Comparison of ENCODE assay signal across 18 mouse cellular contexts in the genomic region with DNA sequence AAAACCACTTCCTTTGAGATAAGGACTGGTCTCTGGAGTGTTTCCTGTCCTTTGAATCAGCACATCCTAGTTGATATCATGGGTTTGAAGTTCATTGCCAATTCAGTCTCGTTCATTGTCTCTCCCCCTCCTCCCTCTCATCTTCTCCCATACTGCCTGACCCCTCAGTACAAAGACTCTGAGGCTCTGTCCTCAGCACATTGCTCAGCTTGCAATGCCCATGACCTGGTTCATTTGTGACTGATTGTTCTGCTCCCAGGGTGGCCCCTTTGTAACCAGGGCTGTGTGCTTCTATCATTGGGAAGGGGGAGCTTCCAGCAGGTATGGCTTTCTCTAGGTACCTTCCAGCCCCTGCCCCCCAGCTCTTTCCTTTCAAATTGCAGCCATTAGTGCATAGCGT.
DNase-seq lines count a peak whose midpoint lies in the region; ATAC-seq and TF ChIP-seq lines count a peak whose summit lies in the region.
"Had no signal": no experiment of that assay in that cellular context is flagged by ENCODE, and none has a peak within 500 bp of the region (broad histone marks: within the 10 kb centered on the region; RNA-seq: fewer than 3 reads in every experiment).

No protein-coding gene starts in this region.

- 56% methylated on average over 2 of the region's 2 CpGs for WGBS in forebrain, embryonic 14.5 days
- 57% methylated on average over 2 of the region's 2 CpGs for WGBS in forebrain, embryonic 16.5 days
- 53% methylated on average over 2 of the region's 2 CpGs for WGBS in midbrain, embryonic 15.5 days
- WGBS in midbrain, postnatal 0 days = 45% methylated on average over 2 of the region's 2 CpGs

- no peak for TF ChIP-seq CTCF in midbrain, postnatal 0 days (IDR thresholded peaks at IDR 0.05)

- no peaks in the 10 kb centered on the region for H3K36me3 ChIP-seq in forebrain, embryonic 14.5 days (ENCODE audit: control insufficient read depth, insufficient read depth, low read length)
- no peaks in the 10 kb centered on the region for H3K36me3 ChIP-seq in forebrain, embryonic 16.5 days (ENCODE audit: control insufficient read depth, insufficient read depth)
- no peaks in the 10 kb centered on the region for H3K36me3 ChIP-seq in midbrain, embryonic 15.5 days (replicated peaks)
- no peaks in the 10 kb centered on the region for H3K36me3 ChIP-seq in midbrain, postnatal 0 days (ENCODE audit: insufficient read depth, low read length)
- H3K36me3 ChIP-seq: embryonic facial prominence, embryonic 10.5 days; embryonic facial prominence, embryonic 12.5 days had no signal

- no peaks in the 10 kb centered on the region for H3K27me3 ChIP-seq in forebrain, embryonic 14.5 days (replicated peaks; ENCODE audit: control insufficient read depth, insufficient read depth, low read length)
- no peaks in the 10 kb centered on the region for H3K27me3 ChIP-seq in forebrain, embryonic 16.5 days (replicated peaks; ENCODE audit: control insufficient read depth, insufficient read depth, low read length)
- H3K27me3 ChIP-seq in midbrain, embryonic 15.5 days (replicated peaks) = no peaks in the 10 kb centered on the region
- no peaks in the 10 kb centered on the region for H3K27me3 ChIP-seq in midbrain, postnatal 0 days (ENCODE audit: insufficient read depth, low read length)
- H3K27me3 ChIP-seq: embryonic facial prominence, embryonic 12.5 days had no signal

- no peaks in the 10 kb centered on the region for H3K9me3 ChIP-seq in forebrain, embryonic 14.5 days (replicated peaks; ENCODE audit: control insufficient read depth, low read length)
- H3K9me3 ChIP-seq in forebrain, embryonic 16.5 days (ENCODE audit: control insufficient read depth, low read length) = no peaks in the 10 kb centered on the region
- no peaks in the 10 kb centered on the region for H3K9me3 ChIP-seq in midbrain, embryonic 15.5 days
- no peaks in the 10 kb centered on the region for H3K9me3 ChIP-seq in midbrain, postnatal 0 days (ENCODE audit: low read length)
- H3K9me3 ChIP-seq: embryonic facial prominence, embryonic 10.5 days; embryonic facial prominence, embryonic 12.5 days had no signal

- peak; percentile 73; the same call in 1 of the 2 replicates for ATAC-seq in forebrain, embryonic 14.5 days
- no peak for ATAC-seq in forebrain, embryonic 16.5 days
- peak; percentile 54; the same call in 1 of the 2 replicates for ATAC-seq in midbrain, embryonic 15.5 days (replicated peaks)
- no peak for ATAC-seq in midbrain, postnatal 0 days (ENCODE audit: low FRiP score)
- ATAC-seq: forebrain, postnatal 0 days had no signal

- H3K9ac ChIP-seq in forebrain, embryonic 14.5 days (ENCODE audit: low read length) = no peak overlapping the region
- H3K9ac ChIP-seq in forebrain, embryonic 16.5 days (replicated peaks; ENCODE audit: low read depth, low read length) = no peak overlapping the region
- no peak overlapping the region for H3K9ac ChIP-seq in midbrain, embryonic 15.5 days
- H3K9ac ChIP-seq in midbrain, postnatal 0 days (replicated peaks; ENCODE audit: low read length, poor library complexity, severe bottlenecking) = no peak overlapping the region
- H3K9ac ChIP-seq: embryonic facial prominence, embryonic 12.5 days; forebrain, postnatal 0 days had no signal

- DNase-seq in forebrain, embryonic 14.5 days (ENCODE audit: low spot score) = no peak
- DNase-seq in midbrain, postnatal 0 days (ENCODE audit: low spot score) = no peak
- DNase-seq in retina, embryonic 14.5 days (ENCODE audit: low spot score) = peak; percentile 11
- DNase-seq in retina, postnatal 1 day = no peak
- DNase-seq in urinary bladder, adult 2 months (ENCODE audit: low spot score) = no peak
- DNase-seq: adrenal gland, adult 2 months; adrenal gland, postnatal 10 days; adrenal gland, postnatal 25 days; cerebellum, adult 11-12 months; cerebellum, adult 2 months; cerebellum, adult 9-10 months; cerebellum, postnatal 10 days; cerebellum, postnatal 25 days; forebrain, postnatal 0 days had no signal

- peaks cover 4% of the 10 kb centered on the region; the same call in 1 of the 2 replicates for H3K4me1 ChIP-seq in forebrain, embryonic 14.5 days (ENCODE audit: control insufficient read depth, insufficient read depth, low read length)
- H3K4me1 ChIP-seq in forebrain, embryonic 16.5 days (replicated peaks; ENCODE audit: control insufficient read depth, insufficient read depth, low read length) = 0 out of 2 replicates have a peak, but pooled peaks cover 2% of the 10 kb centered on the region
- H3K4me1 ChIP-seq in midbrain, embryonic 15.5 days = 0 out of 2 replicates have a peak, but pooled peaks cover 3% of the 10 kb centered on the region
- H3K4me1 ChIP-seq in midbrain, postnatal 0 days (ENCODE audit: insufficient read depth, low read length) = no peaks in the 10 kb centered on the region; the same call in 1 of the 2 replicates
- H3K4me1 ChIP-seq: embryonic facial prominence, embryonic 10.5 days; embryonic facial prominence, embryonic 12.5 days had no signal

- H3K27ac ChIP-seq in forebrain, embryonic 14.5 days (ENCODE audit: low read depth, low read length) = no peak overlapping the region
- H3K27ac ChIP-seq in forebrain, embryonic 16.5 days (ENCODE audit: low read length) = no peak overlapping the region
- H3K27ac ChIP-seq in midbrain, embryonic 15.5 days = no peak overlapping the region
- H3K27ac ChIP-seq in midbrain, postnatal 0 days (ENCODE audit: low read depth, low read length) = no peak overlapping the region
- H3K27ac ChIP-seq: embryonic facial prominence, embryonic 10.5 days; embryonic facial prominence, embryonic 12.5 days had no signal

- no peak overlapping the region for H3K4me3 ChIP-seq in forebrain, embryonic 14.5 days (ENCODE audit: low read depth, low read length)
- H3K4me3 ChIP-seq in forebrain, embryonic 16.5 days (replicated peaks; ENCODE audit: low read length) = no peak overlapping the region
- H3K4me3 ChIP-seq in midbrain, embryonic 15.5 days = no peak overlapping the region
- H3K4me3 ChIP-seq in midbrain, postnatal 0 days (ENCODE audit: low read depth, low read length) = no peak overlapping the region
- H3K4me3 ChIP-seq: embryonic facial prominence, embryonic 10.5 days; embryonic facial prominence, embryonic 12.5 days had no signal

- no peak overlapping the region for H3K4me2 ChIP-seq in forebrain, embryonic 14.5 days (ENCODE audit: low read length)
- no peak overlapping the region for H3K4me2 ChIP-seq in forebrain, embryonic 16.5 days (ENCODE audit: low read length)
- H3K4me2 ChIP-seq in midbrain, embryonic 15.5 days = no peak overlapping the region
- no peak overlapping the region for H3K4me2 ChIP-seq in midbrain, postnatal 0 days (ENCODE audit: low read depth, low read length, poor library complexity, severe bottlenecking)
- H3K4me2 ChIP-seq: embryonic facial prominence, embryonic 12.5 days had no signal

Comparison
In these comparisons a context has a peak if more than half of its experiments do, and no peak if none do; other contexts are left out.
1. ATAC-seq: peak in forebrain, embryonic 14.5 days (single experiment) and midbrain, embryonic 15.5 days (single experiment); none in forebrain, embryonic 16.5 days (single experiment) and midbrain, postnatal 0 days (single experiment).